Mouse (Mus musculus) hindbrain, postnatal 0 days (tissue): ENCODE results near the gene Ccdc142. TPM values are rescaled to one million over a fixed set of nuclear protein-coding genes. Genes with fewer than 3 reads are reported as not detected.
A peak's percentile ranks its signal among the peaks of the same experiment; 100 is the strongest.

ENCODE experiments used
- ATAC-seq: fragments of 200-750 bp; cut with Nextera tagmentation; 2 replicates; pipeline ENCODE4 v1.8.0; 2017; ENCODE audit warnings: mild to moderate bottlenecking, moderate TSS enrichment, moderate library complexity
- DNase-seq: peaks from one replicate; pipeline ENCODE4 v3.0.0-alpha.2; 2015; ENCODE audit warnings: low spot score
- H3K27ac ChIP-seq: fragments of 300-500 bp; sonication (generic); 2 replicates; pipeline ENCODE4 v1.5.1; 2014; ENCODE audit warnings: mild to moderate bottlenecking
- H3K27me3 ChIP-seq: fragments of 300-500 bp; sonication (generic); 2 replicates; pipeline ENCODE4 v1.6.1; 2014; ENCODE audit warnings: low read length, mixed read lengths; ENCODE audit not compliant: insufficient read depth
- H3K36me3 ChIP-seq: fragments of 300-500 bp; sonication (generic); 2 replicates; pipeline ENCODE4 v1.6.1; 2014; ENCODE audit warnings: low read length, mixed read lengths; ENCODE audit not compliant: insufficient read depth
- H3K4me1 ChIP-seq: fragments of 300-500 bp; sonication (generic); 2 replicates; pipeline ENCODE4 v1.6.1; 2014; ENCODE audit warnings: antibody characterized with exemption, low read length, mixed read lengths; ENCODE audit not compliant: insufficient read depth
- H3K4me2 ChIP-seq: fragments of 300-500 bp; sonication (generic); 2 replicates; pipeline ENCODE4 v1.6.1; 2014; ENCODE audit warnings: low read depth, mild to moderate bottlenecking, low read length, moderate library complexity, mixed read lengths
- H3K4me3 ChIP-seq: fragments of 300-500 bp; sonication (generic); 2 replicates; pipeline ENCODE4 v1.5.1; 2014; ENCODE audit warnings: low read length
- H3K9ac ChIP-seq: fragments of 300-500 bp; sonication (generic); replicated peaks from 2 replicates; pipeline ENCODE4 v1.6.1; 2014; ENCODE audit warnings: mild to moderate bottlenecking, low read length, moderate library complexity, mixed read lengths
- H3K9me3 ChIP-seq: fragments of 300-500 bp; sonication (generic); 2 replicates; pipeline ENCODE4 v1.6.1; 2016; ENCODE audit warnings: low read length, mixed read lengths
- CTCF ChIP-seq: IDR thresholded peaks from 2 replicates; pipeline ENCODE4 v1.5.1; 2016; ENCODE audit warnings: antibody characterized with exemption, control low read depth, low read depth
- WGBS: fragments of 180-500 bp; shearing (Covaris S2); extraction: QIAGEN DNeasy Blood & Tissue Kit; methylation state at CpG from one replicate; pipeline ENCODE4 v1.1.7; 2014; 5-methylcytosine and 5-hydroxymethylcytosine counted together
- polyA plus RNA-seq: library from polyadenylated mRNA; unstranded; fragments of >200 nt; fragmentation: Nextera tagmentation; extraction: Ambion mirVana; gene quantifications from 2 replicates; pipeline ENCODE4 v1.2.1, GENCODE M21; 2015
- total RNA-seq: library from RNA; depleted of rRNA; stranded (reverse); fragments of >200 nt; gene quantifications from 2 replicates; pipeline ENCODE4 v1.2.3, GENCODE M21; 2014

Ccdc142 gene
- total and polyA plus RNA-seq, 2 experiments from 2014 or later, result 4.7 to 19.9 TPM

DNA sequence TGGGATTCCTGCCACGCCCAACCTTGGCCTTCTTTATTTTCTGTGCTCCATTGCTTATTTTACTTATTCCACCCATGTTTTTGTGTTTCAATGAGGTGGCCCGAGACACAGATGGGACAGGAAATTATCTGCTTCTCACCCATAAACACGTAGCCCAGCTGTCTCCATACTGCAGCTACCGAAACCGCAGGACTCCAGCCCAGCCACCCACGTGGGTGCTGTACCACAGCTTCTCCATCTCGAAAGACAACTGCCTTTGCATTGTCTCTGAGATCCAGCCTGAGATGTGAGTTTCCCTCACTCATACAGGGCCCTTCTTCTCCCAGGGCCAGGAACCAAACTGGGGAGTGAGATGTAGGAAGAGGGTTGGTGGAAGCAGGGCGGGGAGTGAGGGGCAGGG, 35.4 kb upstream of the Ccdc142 start:
- WGBS, result 48% methylated on average over 8 of the region's 8 CpGs
- H3K36me3 ChIP-seq, result no peaks in the 10 kb centered on the region
- DNase-seq, result no peak

GRCm38 (mm10) chr6:83066441-83066840, 35.0 kb upstream of the Ccdc142 start:
- H3K4me3 ChIP-seq, result no peak overlapping the region
- H3K4me2 ChIP-seq, result no peak overlapping the region
- H3K4me1 ChIP-seq, result no peaks in the 10 kb centered on the region
- ATAC-seq (no peak), DNase-seq (no peak)
- no peaks in the 10 kb centered on the region for H3K9me3 ChIP-seq
- peaks cover 93% of the 10 kb centered on the region for H3K27me3 ChIP-seq
- no peak overlapping the region for H3K9ac ChIP-seq
- no peak overlapping the region for H3K27ac ChIP-seq
- H3K36me3 ChIP-seq, result no peaks in the 10 kb centered on the region
- WGBS, result 28% methylated on average over 6 of the region's 6 CpGs
- TF ChIP-seq CTCF, result no peak

More for the DNA sequence above, 35.4 kb upstream of the Ccdc142 start:
- ATAC-seq, result no peak
- Histone ChIP-seq H3K27me3 (peaks cover 91% of the 10 kb centered on the region), H3K9ac (no peak overlapping the region), H3K4me3 (no peak overlapping the region), H3K4me1 (no peaks in the 10 kb centered on the region), H3K27ac (no peak overlapping the region), H3K4me2 (no peak overlapping the region), H3K9me3 (no peaks in the 10 kb centered on the region)
- no peak for TF ChIP-seq CTCF

- no peak overlapping the region for H3K27ac ChIP-seq
- no peak overlapping the region for H3K4me3 ChIP-seq
- ATAC-seq (no peak), DNase-seq (no peak)
- H3K4me1 ChIP-seq, result no peaks in the 10 kb centered on the region
- no peak overlapping the region for H3K4me2 ChIP-seq
- 6% methylated on average over 8 of the region's 8 CpGs for WGBS
- H3K9ac ChIP-seq, result no peak overlapping the region
- no peaks in the 10 kb centered on the region for H3K9me3 ChIP-seq
- peaks cover 90% of the 10 kb centered on the region for H3K27me3 ChIP-seq
- no peak for TF ChIP-seq CTCF
- no peaks in the 10 kb centered on the region for H3K36me3 ChIP-seq
These were observed 33.2 kb upstream of the Ccdc142 start for GRCm38 (mm10) chr6:83068221-83068620.

DNA sequence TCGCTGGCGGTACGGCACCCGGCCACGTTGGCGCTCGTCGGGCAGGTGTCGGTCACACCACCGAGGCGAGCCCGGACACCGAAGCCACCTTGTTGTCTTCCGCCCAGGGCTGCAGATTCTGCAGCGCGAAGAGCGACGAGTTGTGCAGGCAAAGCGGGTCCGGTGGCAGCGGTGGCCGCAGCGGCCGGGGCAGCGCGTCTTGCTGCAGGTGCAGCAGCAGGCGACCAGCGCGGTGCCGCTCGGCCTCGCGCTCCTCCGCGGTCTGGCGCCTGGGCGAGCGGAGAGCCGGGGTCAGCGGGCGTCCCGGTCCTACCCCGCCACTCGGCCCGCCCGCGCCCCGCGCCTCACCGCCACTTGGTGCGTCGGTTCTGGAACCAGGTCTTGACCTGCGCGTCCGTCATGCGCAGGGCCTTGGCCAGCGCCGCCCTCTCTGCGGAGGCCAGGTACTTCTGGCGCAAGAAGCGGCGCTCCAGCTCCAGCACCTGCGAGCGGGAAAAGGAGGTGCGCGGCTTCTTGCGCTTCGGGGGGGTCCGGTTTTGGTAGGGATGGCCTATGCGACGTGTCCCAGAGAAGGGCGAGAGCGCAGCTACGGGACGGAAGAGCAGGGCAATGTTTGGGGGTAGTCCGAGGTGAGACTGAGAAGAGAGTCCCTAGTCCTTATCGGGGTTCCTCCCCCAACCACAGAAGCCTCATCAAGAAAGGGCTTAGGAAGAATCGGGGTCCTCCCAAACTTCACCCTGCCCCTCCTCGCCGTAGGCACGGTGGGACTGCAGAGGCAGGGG, 32.5 kb upstream of the Ccdc142 start:
- Histone ChIP-seq H3K4me2 (peak overlapping the region; percentile 30; the same call in 1 of the 2 replicates), H3K9me3 (no peaks in the 10 kb centered on the region), H3K27ac (no peak overlapping the region), H3K4me3 (peak overlapping the region; percentile 23), H3K36me3 (no peaks in the 10 kb centered on the region), H3K9ac (no peak overlapping the region), H3K27me3 (peaks cover 89% of the 10 kb centered on the region), H3K4me1 (no peaks in the 10 kb centered on the region)
- no peak for TF ChIP-seq CTCF
- DNase-seq (no peak), ATAC-seq (no peak)
- 1% methylated on average over 67 of the region's 81 CpGs for WGBS

DNA sequence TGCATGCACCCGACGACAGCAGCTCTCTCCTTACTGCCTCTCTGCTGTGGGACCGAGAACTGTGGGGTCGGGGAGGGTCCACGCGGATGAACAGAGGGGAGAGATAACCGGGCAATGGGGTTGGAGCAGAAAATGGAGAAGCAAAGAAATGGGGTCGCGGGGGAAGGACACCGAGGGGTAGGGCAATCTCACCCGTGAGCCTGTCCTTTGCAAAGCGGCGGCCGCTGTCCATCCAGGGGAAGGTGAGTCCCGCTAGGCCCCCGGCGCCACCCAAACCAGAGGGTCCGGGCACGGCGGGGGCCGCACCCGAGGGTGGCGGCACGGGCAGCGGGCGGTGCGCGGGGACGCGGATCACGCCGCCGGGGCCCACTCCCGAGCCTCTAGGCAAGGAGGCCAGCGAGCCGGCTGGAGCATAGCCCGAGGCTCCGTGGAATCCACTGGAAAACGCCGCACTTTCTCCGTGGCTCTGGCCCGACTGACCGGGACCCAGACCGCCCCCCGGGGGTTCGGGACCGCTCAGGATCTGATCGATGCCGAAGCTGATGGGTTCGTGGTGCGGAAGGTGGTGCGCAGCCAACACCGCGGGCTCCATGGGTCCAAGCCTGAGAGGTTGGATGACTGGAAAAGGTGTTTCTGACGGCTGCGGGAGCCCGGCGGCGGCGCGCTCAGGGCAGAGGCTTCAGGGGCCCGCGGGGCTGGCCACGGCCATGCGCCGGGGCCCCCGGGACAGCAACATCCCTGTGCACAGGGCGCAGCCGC, 31.7 kb upstream of the Ccdc142 start:
- Histone ChIP-seq H3K4me3 (peak overlapping the region; percentile 1; the same call in 1 of the 2 replicates), H3K9ac (no peak overlapping the region), H3K4me2 (no peak overlapping the region; the same call in 1 of the 2 replicates), H3K36me3 (no peaks in the 10 kb centered on the region), H3K27me3 (peaks cover 89% of the 10 kb centered on the region), H3K27ac (no peak overlapping the region), H3K4me1 (no peaks in the 10 kb centered on the region), H3K9me3 (no peaks in the 10 kb centered on the region)
- TF ChIP-seq CTCF, result no peak
- ATAC-seq, result no peak
- WGBS, result under 1% methylated on average over 61 of the region's 69 CpGs
- no peak for DNase-seq

GRCm38 (mm10) chr6:83070247-83070310, 31.3 kb upstream of the Ccdc142 start, which contains the start of gene Tlx2:
Tlx2 (minus strand) TSS chr6:83070293.
- H3K9me3 ChIP-seq, result no peaks in the 10 kb centered on the region
- ATAC-seq, result no peak
- TF ChIP-seq CTCF, result no peak
- H3K27me3 ChIP-seq, result peaks cover 89% of the 10 kb centered on the region
- DNase-seq, result no peak
- H3K9ac ChIP-seq, result no peak within 1 kb of the TSS
- WGBS, result 0% methylated on average over 9 of the region's 10 CpGs
- no peaks in the 10 kb centered on the region for H3K4me1 ChIP-seq
- H3K4me2 ChIP-seq, result no peak within 1 kb of the TSS; the same call in 1 of the 2 replicates
- H3K27ac ChIP-seq, result no peak within 1 kb of the TSS
- H3K4me3 ChIP-seq, result peak within 1 kb of the TSS; percentile 23
- H3K36me3 ChIP-seq, result no peaks in the 10 kb centered on the region
